Comparison of ENCODE assay signal across 8 mouse cellular contexts in the genomic region with DNA sequence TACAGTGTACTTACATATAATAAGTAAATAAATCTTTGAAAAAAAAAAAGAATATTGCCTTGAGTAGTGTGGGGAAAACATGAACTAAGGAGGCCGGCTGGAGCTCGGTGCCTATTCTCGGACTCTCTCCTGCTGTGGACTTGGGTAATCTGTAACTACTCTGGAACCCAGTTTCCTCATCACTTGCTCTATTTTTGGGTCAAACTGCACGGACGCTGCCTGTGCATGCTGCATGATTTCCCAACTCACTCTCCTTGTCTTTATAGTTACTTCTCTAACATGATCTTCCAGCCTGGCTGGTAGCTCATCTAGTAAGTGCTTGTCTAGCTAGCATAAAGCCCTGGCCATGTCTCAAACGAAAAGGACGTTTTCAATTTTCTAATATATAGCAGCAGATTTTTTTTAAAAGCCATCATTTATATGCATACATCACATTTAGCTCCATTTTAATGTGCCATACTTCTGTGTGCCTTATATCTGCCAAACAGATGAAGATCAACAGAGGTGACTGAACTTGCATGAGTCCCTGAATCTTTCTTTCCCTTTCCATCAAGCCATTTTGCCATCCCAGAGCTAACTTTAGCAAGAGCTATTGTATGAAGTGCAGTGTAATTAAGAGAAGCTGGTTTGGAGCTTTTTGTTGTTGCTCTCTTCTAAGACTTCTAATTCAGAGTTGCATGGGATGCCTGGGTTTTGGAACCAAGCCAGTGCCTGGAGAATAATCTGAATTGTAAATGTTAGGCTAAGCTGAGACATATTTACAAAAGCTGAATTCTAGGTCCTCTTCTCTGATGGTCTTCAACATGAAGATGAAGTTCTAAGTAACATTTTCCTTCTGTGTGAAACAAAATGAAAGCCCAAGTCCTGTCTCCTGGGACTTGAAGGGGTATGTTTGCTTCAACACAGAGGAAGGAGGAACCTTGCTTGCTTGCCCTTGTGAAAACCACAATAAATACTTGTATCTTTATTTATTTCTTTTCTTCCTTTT. TPM values are rescaled to one million over a fixed set of nuclear protein-coding genes. Genes with fewer than 3 reads are reported as not detected.
DNase-seq lines count a peak whose midpoint lies in the region; ATAC-seq and TF ChIP-seq lines count a peak whose summit lies in the region.

No protein-coding gene starts in this region.

- no peak for TF ChIP-seq POLR2A in testis, adult 2 months (IDR thresholded peaks at IDR 0.05; ENCODE audit: control insufficient read depth, low read depth, low read length)

- no peak for TF ChIP-seq CTCF in testis, adult 2 months (IDR thresholded peaks at IDR 0.05; ENCODE audit: control insufficient read depth, insufficient read depth, insufficient replicate concordance, low read depth, low read length)
- TF ChIP-seq CTCF in lung, embryonic 14.5 days (IDR thresholded peaks at IDR 0.05; ENCODE audit: low read depth) = no peak

- no peak overlapping the region for H3K4me2 ChIP-seq in lung, embryonic 14.5 days
- no peak overlapping the region for H3K4me2 ChIP-seq in neural tube, embryonic 15.5 days

- no peaks in the 10 kb centered on the region for H3K36me3 ChIP-seq in testis, adult 2 months (ENCODE audit: control insufficient read depth, insufficient read depth, low read length)
- H3K36me3 ChIP-seq in lung, embryonic 14.5 days (ENCODE audit: insufficient read depth) = no peaks in the 10 kb centered on the region
- no peaks in the 10 kb centered on the region for H3K36me3 ChIP-seq in neural tube, embryonic 15.5 days

- 71% methylated on average over 7 of the region's 7 CpGs for WGBS in lung, embryonic 14.5 days
- 84% methylated on average over 7 of the region's 7 CpGs for whole genome bisulfite sequencing in neural tube, embryonic 15.5 days

- no peak overlapping the region for H3K9ac ChIP-seq in lung, embryonic 14.5 days
- H3K9ac ChIP-seq in neural tube, embryonic 15.5 days (replicated peaks) = no peak overlapping the region

- H3K27me3 ChIP-seq in testis, adult 2 months (ENCODE audit: control insufficient read depth, insufficient read depth, low read length) = no peaks in the 10 kb centered on the region
- no peaks in the 10 kb centered on the region for H3K27me3 ChIP-seq in lung, embryonic 14.5 days (ENCODE audit: insufficient read depth, low read length)
- H3K27me3 ChIP-seq in neural tube, embryonic 15.5 days (replicated peaks) = no peaks in the 10 kb centered on the region

- DNase-seq in frontal cortex, postnatal 14 days (ENCODE audit: low spot score in 2 of 2) = no peak
- DNase-seq in testis, postnatal 10 days (ENCODE audit: low spot score) = no peak
- peak; percentile 71 for DNase-seq in lung, embryonic 14.5 days
- no peak for DNase-seq in thymus, postnatal 14 days
- DNase-seq in thymus, postnatal 25 days = no peak

- H3K4me1 ChIP-seq in testis, adult 2 months (ENCODE audit: control insufficient read depth, insufficient read depth, low read length) = peaks cover 2% of the 10 kb centered on the region; the same call in 1 of the 2 replicates
- peaks cover 15% of the 10 kb centered on the region; the same call in 1 of the 2 replicates for H3K4me1 ChIP-seq in lung, embryonic 14.5 days (ENCODE audit: insufficient read depth)
- no peaks in the 10 kb centered on the region for H3K4me1 ChIP-seq in neural tube, embryonic 15.5 days

- peak; percentile 25; the same call in 1 of the 2 replicates for ATAC-seq in frontal cortex, adult (ENCODE audit: low TSS enrichment)
- no peak for ATAC-seq in lung, embryonic 14.5 days (ENCODE audit: insufficient read depth)
- ATAC-seq in neural tube, embryonic 15.5 days (ENCODE audit: low FRiP score) = no peak

- no peak overlapping the region for H3K4me3 ChIP-seq in testis, adult 2 months (ENCODE audit: control insufficient read depth, low read depth, low read length)
- H3K4me3 ChIP-seq in lung, embryonic 14.5 days (ENCODE audit: low read depth, low read length) = no peak overlapping the region
- H3K4me3 ChIP-seq in neural tube, embryonic 15.5 days (replicated peaks) = no peak overlapping the region

- H3K27ac ChIP-seq in testis, adult 2 months (ENCODE audit: control insufficient read depth, insufficient read depth, low read depth, low read length) = 0 out of 2 replicates have a peak overlapping the region, but pooled peaks have one; percentile 33
- peak overlapping the region; percentile 65 for H3K27ac ChIP-seq in lung, embryonic 14.5 days (ENCODE audit: low read depth)
- H3K27ac ChIP-seq in neural tube, embryonic 15.5 days (replicated peaks) = no peak overlapping the region

- no peaks in the 10 kb centered on the region for H3K9me3 ChIP-seq in lung, embryonic 14.5 days (ENCODE audit: low read depth, low read length)
- no peaks in the 10 kb centered on the region for H3K9me3 ChIP-seq in neural tube, embryonic 15.5 days (replicated peaks)

RNA-seq across cellular contexts. Expression of a gene that starts 20.2 kb away (rescaled TPM):
- polyA plus RNA-seq in testis, adult 2 months (2012; rRNA removed) = 7.0 and 8.3 TPM in 2 replicates
- polyA plus RNA-seq in lung, embryonic 14.5 days (2014; fragmentation: Nextera tagmentation; extraction: Ambion mirVana) = 9.8 and 10.9 TPM in 2 replicates
- 9.0 and 10.2 TPM in 2 replicates for polyA plus RNA-seq in neural tube, embryonic 15.5 days (2015; fragmentation: Nextera tagmentation; extraction: Ambion mirVana)

RNA-seq across cellular contexts. Expression of a gene that starts 53.4 kb away (rescaled TPM):
- 113 and 127 TPM in 2 replicates for polyA plus RNA-seq in testis, adult 2 months (2012; rRNA removed)
- polyA plus RNA-seq in lung, embryonic 14.5 days (2014; fragmentation: Nextera tagmentation; extraction: Ambion mirVana) = 327 and 330 TPM in 2 replicates
- 398 and 419 TPM in 2 replicates for polyA plus RNA-seq in neural tube, embryonic 15.5 days (2015; fragmentation: Nextera tagmentation; extraction: Ambion mirVana)
